Mouse (Mus musculus) lung, postnatal 0 days (tissue): ENCODE measurements around the gene Epha8. TPM values are rescaled to one million over a fixed set of nuclear protein-coding genes. Genes with fewer than 3 reads are reported as not detected.
A peak's percentile ranks its signal among the peaks of the same experiment; 100 is the strongest.

Experiments
- ATAC-seq: fragments of 200-750 bp; cut with Nextera tagmentation; 2 replicates; pipeline ENCODE4 v1.8.0; 2017; ENCODE audit warnings: moderate library complexity
- DNase-seq: peaks from one replicate; pipeline ENCODE4 v3.0.0-alpha.2; 2016; ENCODE audit warnings: low spot score
- H3K27ac ChIP-seq: fragments of 300-500 bp; sonication (generic); 2 replicates; pipeline ENCODE4 v1.5.1; 2014; ENCODE audit warnings: antibody characterized with exemption, mild to moderate bottlenecking, low read length, mixed read lengths
- H3K27me3 ChIP-seq: fragments of 300-500 bp; sonication (generic); replicated peaks from 2 replicates; pipeline ENCODE4 v1.6.1; 2014; ENCODE audit warnings: low read length, mixed read lengths; ENCODE audit not compliant: insufficient read depth
- H3K36me3 ChIP-seq: fragments of 300-500 bp; sonication (generic); 2 replicates; pipeline ENCODE4 v1.6.1; 2014; ENCODE audit warnings: low read length, mixed read lengths; ENCODE audit not compliant: insufficient read depth
- H3K4me1 ChIP-seq: fragments of 300-500 bp; sonication (generic); 2 replicates; pipeline ENCODE4 v1.6.1; 2014; ENCODE audit warnings: antibody characterized with exemption, low read depth, low read length, mixed read lengths; ENCODE audit not compliant: insufficient read depth
- H3K4me2 ChIP-seq: fragments of 300-500 bp; sonication (generic); replicated peaks from 2 replicates; pipeline ENCODE4 v1.6.1; 2014; ENCODE audit warnings: low read depth, mild to moderate bottlenecking, low read length, moderate library complexity, mixed read lengths
- H3K4me3 ChIP-seq: fragments of 300-500 bp; sonication (generic); 2 replicates; pipeline ENCODE4 v1.5.1; 2014; ENCODE audit warnings: low read depth, low read length
- H3K9ac ChIP-seq: fragments of 300-500 bp; sonication (generic); replicated peaks from 2 replicates; pipeline ENCODE4 v1.6.1; 2014; ENCODE audit warnings: low read depth, mild to moderate bottlenecking
- H3K9me3 ChIP-seq: fragments of 300-500 bp; sonication (generic); 2 replicates; pipeline ENCODE4 v1.6.1; 2016; ENCODE audit warnings: low read length, mixed read lengths
- CTCF ChIP-seq: IDR thresholded peaks from 2 replicates; pipeline ENCODE4 v1.5.1; 2016; ENCODE audit warnings: antibody characterized with exemption, mild to moderate bottlenecking
- EP300 ChIP-seq: IDR thresholded peaks from 2 replicates; pipeline ENCODE4 v1.6.1; 2016; ENCODE audit warnings: antibody characterized with exemption, mild to moderate bottlenecking, control low read depth
- WGBS: fragments of 180-500 bp; shearing (Covaris S2); extraction: QIAGEN DNeasy Blood & Tissue Kit; methylation state at CpG from one replicate; pipeline ENCODE4 v1.1.7; 2014; 5-methylcytosine and 5-hydroxymethylcytosine counted together
- polyA plus RNA-seq: library from polyadenylated mRNA; unstranded; fragments of >200 nt; fragmentation: Nextera tagmentation; extraction: Ambion mirVana; gene quantifications from 2 replicates; pipeline ENCODE4 v1.2.1, GENCODE M21; 2015

Gene Epha8
- polyA plus RNA-seq, 1 experiment from 2014 or later = 0.04 TPM

- no peaks in the 10 kb centered on the region for H3K4me1 ChIP-seq
- no peak overlapping the region for H3K4me2 ChIP-seq
- peaks cover 16% of the 10 kb centered on the region; the same call in 1 of the 2 replicates for H3K27me3 ChIP-seq
- H3K9ac ChIP-seq = no peak overlapping the region
- no peak for TF ChIP-seq EP300
- no peak for TF ChIP-seq CTCF
- WGBS = 1% methylated on average over 21 of the region's 23 CpGs
- H3K36me3 ChIP-seq = no peaks in the 10 kb centered on the region
- ATAC-seq (no peak), DNase-seq (no peak)
- no peak overlapping the region for H3K4me3 ChIP-seq
- H3K27ac ChIP-seq = no peak overlapping the region
- no peaks in the 10 kb centered on the region for H3K9me3 ChIP-seq
Observed at GRCm38 (mm10) chr4:136904767-136905539, 51.7 kb downstream of the Epha8 start.

GRCm38 (mm10) chr4:136899154-136899553 lies 57.5 kb downstream of the Epha8 start:
- Histone ChIP-seq H3K9me3 (no peaks in the 10 kb centered on the region), H3K4me3 (no peak overlapping the region), H3K36me3 (no peaks in the 10 kb centered on the region), H3K27ac (no peak overlapping the region), H3K4me1 (no peaks in the 10 kb centered on the region), H3K4me2 (no peak overlapping the region), H3K27me3 (0 out of 2 replicates have a peak, but pooled peaks cover 7% of the 10 kb centered on the region), H3K9ac (no peak overlapping the region)
- 54% methylated on average over 7 of the region's 7 CpGs for WGBS
- DNase-seq = no peak
- no peak for ATAC-seq
- TF ChIP-seq CTCF (peak; percentile 41), EP300 (no peak)

- WGBS = 63% methylated on average over 9 of the region's 9 CpGs
- no peaks in the 10 kb centered on the region for H3K9me3 ChIP-seq
- no peak within 1 kb of the TSS for H3K4me3 ChIP-seq
- H3K4me1 ChIP-seq = no peaks in the 10 kb centered on the region
- no peaks in the 10 kb centered on the region for H3K36me3 ChIP-seq
- DNase-seq (no peak), ATAC-seq (no peak)
- H3K27ac ChIP-seq = no peak within 1 kb of the TSS
- H3K9ac ChIP-seq = no peak within 1 kb of the TSS
- TF ChIP-seq CTCF = no peak
- TF ChIP-seq EP300 = no peak
- H3K4me2 ChIP-seq = no peak within 1 kb of the TSS
- 0 out of 2 replicates have a peak, but pooled peaks cover 5% of the 10 kb centered on the region for H3K27me3 ChIP-seq
Observed at GRCm38 (mm10) chr4:136898637-136899036, 58.0 kb downstream of the Epha8 start, which contains the start of gene C1qa. Gene C1qa, minus strand, starts transcription at chr4:136898803.

GRCm38 (mm10) chr4:136898084-136898598 lies 58.5 kb downstream of the Epha8 start:
- Histone ChIP-seq H3K27ac (no peak overlapping the region), H3K9ac (no peak overlapping the region), H3K36me3 (no peaks in the 10 kb centered on the region), H3K9me3 (no peaks in the 10 kb centered on the region), H3K4me3 (no peak overlapping the region), H3K27me3 (0 out of 2 replicates have a peak, but pooled peaks cover 5% of the 10 kb centered on the region), H3K4me2 (no peak overlapping the region), H3K4me1 (no peaks in the 10 kb centered on the region)
- ATAC-seq = no peak
- TF ChIP-seq EP300 (no peak), CTCF (no peak)
- WGBS = 21% methylated on average over 9 of the region's 9 CpGs
- no peak for DNase-seq

GRCm38 (mm10) chr4:136896461-136896860 lies 60.2 kb downstream of the Epha8 start:
- H3K9me3 ChIP-seq = no peaks in the 10 kb centered on the region
- no peak overlapping the region for H3K4me3 ChIP-seq
- no peaks in the 10 kb centered on the region for H3K36me3 ChIP-seq
- 0 out of 2 replicates have a peak, but pooled peaks cover 5% of the 10 kb centered on the region for H3K27me3 ChIP-seq
- DNase-seq = no peak
- H3K9ac ChIP-seq = no peak overlapping the region
- H3K4me2 ChIP-seq = no peak overlapping the region
- TF ChIP-seq CTCF = no peak
- TF ChIP-seq EP300 = no peak
- H3K4me1 ChIP-seq = no peaks in the 10 kb centered on the region
- WGBS = 29% methylated on average over 10 of the region's 10 CpGs
- no peak for ATAC-seq
- H3K27ac ChIP-seq = no peak overlapping the region

GRCm38 (mm10) chr4:136895861-136896260 lies 60.8 kb downstream of the Epha8 start:
- ATAC-seq (no peak), DNase-seq (no peak)
- no peaks in the 10 kb centered on the region for H3K9me3 ChIP-seq
- H3K27me3 ChIP-seq = 0 out of 2 replicates have a peak, but pooled peaks cover 5% of the 10 kb centered on the region
- no peaks in the 10 kb centered on the region for H3K4me1 ChIP-seq
- no peak overlapping the region for H3K27ac ChIP-seq
- no peak overlapping the region for H3K4me3 ChIP-seq
- H3K36me3 ChIP-seq = no peaks in the 10 kb centered on the region
- H3K4me2 ChIP-seq = no peak overlapping the region
- TF ChIP-seq CTCF (no peak), EP300 (no peak)
- 4% methylated on average over 15 of the region's 15 CpGs for WGBS
- H3K9ac ChIP-seq = no peak overlapping the region
